Mouse (Mus musculus): ENCODE measurements around the gene Get4. TPM values are rescaled to one million over a fixed set of nuclear protein-coding genes. Genes with fewer than 3 reads are reported as not detected.

The Get4 gene
- polyA plus RNA-seq, 1 experiment from 2014 or later, result 153 TPM

GRCm38 (mm10) chr5:139216774-139217173 is 35.4 kb upstream of the Get4 start:
- H3K9me3 ChIP-seq, result no peaks in the 10 kb centered on the region
- no peak overlapping the region for H3K4me2 ChIP-seq
- H3K4me1 ChIP-seq, result no peaks in the 10 kb centered on the region
- 78% methylated on average over 3 of the region's 3 CpGs for WGBS
- no peak overlapping the region for H3K9ac ChIP-seq
- H3K27me3 ChIP-seq, result no peaks in the 10 kb centered on the region
- H3K4me3 ChIP-seq, result no peak overlapping the region
- H3K27ac ChIP-seq, result no peak overlapping the region
- ATAC-seq (ENCODE audit: insufficient number of reproducible peaks, low FRiP score, low TSS enrichment, low read depth), result no peak
- peaks cover 44% of the 10 kb centered on the region for H3K36me3 ChIP-seq

- peaks cover 60% of the 10 kb centered on the region for H3K36me3 ChIP-seq
- H3K4me3 ChIP-seq, result no peak overlapping the region
- no peak for ATAC-seq (ENCODE audit: insufficient number of reproducible peaks, low FRiP score, low TSS enrichment, low read depth)
- no peak overlapping the region for H3K4me2 ChIP-seq
- H3K4me1 ChIP-seq, result no peaks in the 10 kb centered on the region
- 83% methylated on average over 4 of the region's 4 CpGs for WGBS
- H3K27me3 ChIP-seq, result no peaks in the 10 kb centered on the region
- H3K9me3 ChIP-seq, result no peaks in the 10 kb centered on the region
- H3K27ac ChIP-seq, result no peak overlapping the region
- H3K9ac ChIP-seq, result no peak overlapping the region
Measured at GRCm38 (mm10) chr5:139220006-139220515, 32.1 kb upstream of the Get4 start.

- H3K9ac ChIP-seq, result no peak overlapping the region
- no peaks in the 10 kb centered on the region for H3K4me1 ChIP-seq
- WGBS, result 83% methylated on average over 4 of the region's 4 CpGs
- peaks cover 60% of the 10 kb centered on the region for H3K36me3 ChIP-seq
- no peaks in the 10 kb centered on the region for H3K27me3 ChIP-seq
- H3K9me3 ChIP-seq, result no peaks in the 10 kb centered on the region
- H3K4me3 ChIP-seq, result no peak overlapping the region
- no peak overlapping the region for H3K4me2 ChIP-seq
- ATAC-seq (ENCODE audit: insufficient number of reproducible peaks, low FRiP score, low TSS enrichment, low read depth), result no peak
- H3K27ac ChIP-seq, result no peak overlapping the region
Measured at GRCm38 (mm10) chr5:139220610-139221009, 31.5 kb upstream of the Get4 start.

- H3K4me3 ChIP-seq, result no peak overlapping the region
- no peaks in the 10 kb centered on the region for H3K4me1 ChIP-seq
- no peak overlapping the region for H3K27ac ChIP-seq
- H3K36me3 ChIP-seq, result peaks cover 69% of the 10 kb centered on the region
- no peaks in the 10 kb centered on the region for H3K27me3 ChIP-seq
- no peak for ATAC-seq (ENCODE audit: insufficient number of reproducible peaks, low FRiP score, low TSS enrichment, low read depth)
- WGBS, result 85% methylated on average over 10 of the region's 10 CpGs
- no peaks in the 10 kb centered on the region for H3K9me3 ChIP-seq
- H3K4me2 ChIP-seq, result no peak overlapping the region
- no peak overlapping the region for H3K9ac ChIP-seq
Measured at GRCm38 (mm10) chr5:139223331-139223730, 28.8 kb upstream of the Get4 start.

- Histone ChIP-seq H3K9ac (no peak overlapping the region), H3K27ac (no peak overlapping the region), H3K4me3 (no peak overlapping the region), H3K9me3 (no peaks in the 10 kb centered on the region), H3K4me1 (no peaks in the 10 kb centered on the region), H3K4me2 (no peak overlapping the region), H3K27me3 (no peaks in the 10 kb centered on the region), H3K36me3 (peaks cover 86% of the 10 kb centered on the region)
- ATAC-seq (ENCODE audit: insufficient number of reproducible peaks, low FRiP score, low TSS enrichment, low read depth), result no peak
- WGBS, result 93% methylated on average over 4 of the region's 4 CpGs
Measured at GRCm38 (mm10) chr5:139227236-139227635, 24.9 kb upstream of the Get4 start.

- peaks cover 90% of the 10 kb centered on the region for H3K36me3 ChIP-seq
- no peak overlapping the region for H3K9ac ChIP-seq
- no peak overlapping the region for H3K4me3 ChIP-seq
- WGBS, result 91% methylated on average over 2 of the region's 2 CpGs
- H3K9me3 ChIP-seq, result no peaks in the 10 kb centered on the region
- no peaks in the 10 kb centered on the region for H3K4me1 ChIP-seq
- H3K27ac ChIP-seq, result no peak overlapping the region
- H3K27me3 ChIP-seq, result no peaks in the 10 kb centered on the region
- no peak overlapping the region for H3K4me2 ChIP-seq
- no peak for ATAC-seq (ENCODE audit: insufficient number of reproducible peaks, low FRiP score, low TSS enrichment, low read depth)
Measured at GRCm38 (mm10) chr5:139227645-139228044, 24.5 kb upstream of the Get4 start.

- Histone ChIP-seq H3K4me1 (no peaks in the 10 kb centered on the region), H3K9me3 (no peaks in the 10 kb centered on the region), H3K27ac (no peak overlapping the region), H3K4me3 (no peak overlapping the region), H3K4me2 (no peak overlapping the region), H3K9ac (no peak overlapping the region), H3K36me3 (peaks cover 93% of the 10 kb centered on the region), H3K27me3 (no peaks in the 10 kb centered on the region)
- WGBS, result 95% methylated on average over 3 of the region's 3 CpGs
- ATAC-seq (ENCODE audit: insufficient number of reproducible peaks, low FRiP score, low TSS enrichment, low read depth), result no peak
Measured at GRCm38 (mm10) chr5:139228318-139228717, 23.8 kb upstream of the Get4 start.

GRCm38 (mm10) chr5:139229716-139230115 is 22.4 kb upstream of the Get4 start:
- WGBS, result 93% methylated on average over 3 of the region's 3 CpGs
- ATAC-seq (ENCODE audit: insufficient number of reproducible peaks, low FRiP score, low TSS enrichment, low read depth), result no peak

GRCm38 (mm10) chr5:139232083-139232482 is 20.0 kb upstream of the Get4 start:
- H3K36me3 ChIP-seq, result peaks cover 93% of the 10 kb centered on the region
- no peaks in the 10 kb centered on the region for H3K9me3 ChIP-seq
- H3K4me2 ChIP-seq, result no peak overlapping the region
- no peak overlapping the region for H3K27ac ChIP-seq
- 90% methylated on average over 3 of the region's 3 CpGs for WGBS
- H3K4me3 ChIP-seq, result no peak overlapping the region
- no peak for ATAC-seq (ENCODE audit: insufficient number of reproducible peaks, low FRiP score, low TSS enrichment, low read depth)
- H3K4me1 ChIP-seq, result no peaks in the 10 kb centered on the region
- no peaks in the 10 kb centered on the region for H3K27me3 ChIP-seq
- H3K9ac ChIP-seq, result no peak overlapping the region

More at GRCm38 (mm10) chr5:139229716-139230115, 22.4 kb upstream of the Get4 start:
- no peaks in the 10 kb centered on the region for H3K27me3 ChIP-seq
- H3K9me3 ChIP-seq, result no peaks in the 10 kb centered on the region
- no peak overlapping the region for H3K4me2 ChIP-seq
- no peak overlapping the region for H3K9ac ChIP-seq
- H3K36me3 ChIP-seq, result peaks cover 93% of the 10 kb centered on the region
- no peak overlapping the region for H3K27ac ChIP-seq
- H3K4me3 ChIP-seq, result no peak overlapping the region
- H3K4me1 ChIP-seq, result no peaks in the 10 kb centered on the region

GRCm38 (mm10) chr5:139234423-139234822 is 17.7 kb upstream of the Get4 start:
- H3K9me3 ChIP-seq, result no peaks in the 10 kb centered on the region
- no peak overlapping the region for H3K4me2 ChIP-seq
- no peak for ATAC-seq (ENCODE audit: insufficient number of reproducible peaks, low FRiP score, low TSS enrichment, low read depth)
- no peaks in the 10 kb centered on the region for H3K4me1 ChIP-seq
- H3K4me3 ChIP-seq, result no peak overlapping the region
- H3K27ac ChIP-seq, result no peak overlapping the region
- 91% methylated on average over 4 of the region's 4 CpGs for WGBS
- no peaks in the 10 kb centered on the region for H3K27me3 ChIP-seq
- H3K9ac ChIP-seq, result no peak overlapping the region
- H3K36me3 ChIP-seq, result peaks cover 93% of the 10 kb centered on the region

GRCm38 (mm10) chr5:139237436-139237835 is 14.7 kb upstream of the Get4 start:
- H3K27ac ChIP-seq, result no peak overlapping the region

GRCm38 (mm10) chr5:139241022-139241761 is 10.9 kb upstream of the Get4 start:
- WGBS, result 86% methylated on average over 15 of the region's 15 CpGs
- no peaks in the 10 kb centered on the region for H3K27me3 ChIP-seq
- H3K9me3 ChIP-seq, result no peaks in the 10 kb centered on the region
- ATAC-seq (ENCODE audit: insufficient number of reproducible peaks, low FRiP score, low TSS enrichment, low read depth), result no peak
- no peak overlapping the region for H3K9ac ChIP-seq
- no peaks in the 10 kb centered on the region for H3K4me1 ChIP-seq
- H3K4me2 ChIP-seq, result no peak overlapping the region
- H3K36me3 ChIP-seq, result peaks cover 93% of the 10 kb centered on the region
- no peak overlapping the region for H3K4me3 ChIP-seq
- H3K27ac ChIP-seq, result no peak overlapping the region

More at GRCm38 (mm10) chr5:139237436-139237835, 14.7 kb upstream of the Get4 start:
- Histone ChIP-seq H3K9me3 (no peaks in the 10 kb centered on the region), H3K36me3 (peaks cover 94% of the 10 kb centered on the region), H3K4me1 (no peaks in the 10 kb centered on the region), H3K4me3 (no peak overlapping the region), H3K9ac (no peak overlapping the region), H3K4me2 (no peak overlapping the region), H3K27me3 (no peaks in the 10 kb centered on the region)
- ATAC-seq (ENCODE audit: insufficient number of reproducible peaks, low FRiP score, low TSS enrichment, low read depth), result no peak
- WGBS, result 80% methylated on average over 4 of the region's 4 CpGs

All from limb, embryonic 15.5 days (tissue).